Comparison of ENCODE assay signal across 24 mouse cellular contexts in the genomic region with DNA sequence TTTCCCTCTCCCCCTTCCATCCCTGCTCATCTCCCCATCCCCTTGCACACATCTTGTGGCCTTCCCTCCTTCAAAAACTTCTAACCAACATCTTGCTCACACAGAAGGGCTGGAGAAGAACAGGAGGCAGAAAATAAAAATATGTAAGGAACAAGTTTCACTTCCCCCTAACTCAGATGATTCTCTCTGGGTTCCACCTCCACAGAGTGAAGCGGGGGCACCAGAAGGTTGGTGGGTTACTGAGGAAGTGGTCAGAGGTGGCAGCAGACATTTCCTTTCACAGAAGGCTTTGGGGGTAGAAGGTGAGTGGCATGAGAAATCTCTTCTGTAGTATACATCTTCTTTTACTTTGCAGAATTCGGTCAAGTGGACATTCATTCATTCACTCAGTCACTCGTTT. TPM values are rescaled to one million over a fixed set of nuclear protein-coding genes. Genes with fewer than 3 reads are reported as not detected.
DNase-seq lines count a peak whose midpoint lies in the region; ATAC-seq and TF ChIP-seq lines count a peak whose summit lies in the region.
"Had no signal": no experiment of that assay in that cellular context is flagged by ENCODE, and none has a peak within 500 bp of the region (broad histone marks: within the 10 kb centered on the region; RNA-seq: fewer than 3 reads in every experiment).

No protein-coding gene starts in this region.

- no peak overlapping the region for H3K4me3 ChIP-seq in heart, adult 2 months
- H3K4me3 ChIP-seq: hindbrain, embryonic 15.5 days; liver, embryonic 12.5 days; midbrain, embryonic 13.5 days had no signal

- no peaks in the 10 kb centered on the region for H3K4me1 ChIP-seq in heart, adult 2 months (ENCODE audit: control insufficient read depth, insufficient read depth, low read length)
- H3K4me1 ChIP-seq: hindbrain, embryonic 15.5 days; midbrain, embryonic 13.5 days had no signal

- no peaks in the 10 kb centered on the region for H3K27me3 ChIP-seq in heart, adult 2 months (ENCODE audit: control insufficient read depth, insufficient read depth, low read length)
- H3K27me3 ChIP-seq: hindbrain, embryonic 15.5 days; liver, embryonic 12.5 days; midbrain, embryonic 13.5 days; Patski had no signal

- no peak for TF ChIP-seq EP300 in heart, adult 2 months (IDR thresholded peaks at IDR 0.05; ENCODE audit: insufficient read depth, low read depth, low read length)

- no peak overlapping the region for H3K9ac ChIP-seq in heart, adult 2 months (ENCODE audit: low read depth, low read length)
- H3K9ac ChIP-seq: hindbrain, embryonic 15.5 days; liver, embryonic 12.5 days; lung, embryonic 14.5 days; midbrain, embryonic 13.5 days had no signal

- H3K27ac ChIP-seq in heart, adult 2 months, result no peak overlapping the region
- H3K27ac ChIP-seq: hindbrain, embryonic 15.5 days; liver, embryonic 12.5 days; midbrain, embryonic 13.5 days; stomach, postnatal 0 days had no signal

- intact Hi-C loops in heart, adult 2 months (cut with DNase I), result no loop called here

- DNase-seq in A20 (ENCODE audit: low read depth, low spot score), result peak; percentile 46
- DNase-seq in c-Kit-positive CD71-negative TER-119-negative erythroid progenitor cells, embryonic 14.5 days (ENCODE audit: low read depth), result peak; percentile 39
- peak; percentile 58 for DNase-seq in thymus, postnatal 0 days (ENCODE audit: low spot score)
- DNase-seq in heart, adult 2 months, result no peak
- DNase-seq in urinary bladder, postnatal 14 days (ENCODE audit: low spot score), result no peak
- DNase-seq in adrenal gland, postnatal 25 days, result no peak
- DNase-seq: adrenal gland, postnatal 36 days; cerebellum, adult 18-20 months; gastrocnemius, postnatal 36 days; heart, postnatal 10 days; kidney, postnatal 36 days; lung, embryonic 14.5 days had no signal

- TF ChIP-seq POLR2A in heart, adult 2 months (IDR thresholded peaks at IDR 0.05; ENCODE audit: insufficient read depth, low read depth, low read length), result no peak

- H3K36me3 ChIP-seq in heart, adult 2 months (ENCODE audit: control insufficient read depth, insufficient read depth, low read length), result no peaks in the 10 kb centered on the region
- H3K36me3 ChIP-seq: hindbrain, embryonic 15.5 days; liver, embryonic 12.5 days; midbrain, embryonic 13.5 days had no signal

- 85% methylated on average over 3 of the region's 3 CpGs for WGBS in heart, adult 2 months

- TF ChIP-seq CTCF in heart, adult 2 months (IDR thresholded peaks at IDR 0.05), result no peak

- peak; percentile 55; the same call in 1 of the 2 replicates for ATAC-seq in monocyte, adult 5-6 weeks (replicated peaks; ENCODE audit: insufficient number of reproducible peaks, low FRiP score, low TSS enrichment, poor library complexity, severe bottlenecking)
- ATAC-seq: forebrain, embryonic 14.5 days; intestine, embryonic 16.5 days; liver, embryonic 12.5 days; midbrain, embryonic 13.5 days; Patski had no signal

- no peaks in the 10 kb centered on the region for H3K79me2 ChIP-seq in heart, adult 2 months (replicated peaks; ENCODE audit: control insufficient read depth, insufficient read depth, low read length)

RNA-seq across cellular contexts. Expression of gene Fasl, which starts 10.6 kb away (rescaled TPM):
- 161 to 263 TPM (median 164 TPM) in 3 replicates for total RNA-seq in monocyte, adult 5-6 weeks (2017)
- 1.1 and 1.4 TPM in 2 replicates for polyA plus RNA-seq in thymus, postnatal 0 days (2015; fragmentation: Nextera tagmentation; extraction: Ambion mirVana)
- not detected for total RNA-seq in heart, adult 2 months (2021)
- polyA plus RNA-seq in heart, adult 2 months (2012; rRNA removed), result 0.10 TPM in 1 of 2 replicates, not detected in the other
- not detected in 2 replicates for total RNA-seq in adrenal gland, postnatal 25 days (2021)
- total RNA-seq: gastrocnemius, postnatal 36 days; heart, postnatal 10 days had no signal
- polyA plus RNA-seq: embryonic facial prominence, embryonic 11.5 days; heart, embryonic 11.5 days; intestine, embryonic 16.5 days; kidney, embryonic 14.5 days; limb, embryonic 11.5 days; liver, embryonic 12.5 days; lung, embryonic 14.5 days; Patski; stomach, postnatal 0 days had no signal

Comparison
In these comparisons a context has a peak if more than half of its experiments do, and no peak if none do; other contexts are left out.
1. DNase-seq: peak in A20 (single experiment), c-Kit-positive CD71-negative TER-119-negative erythroid progenitor cells, embryonic 14.5 days (single experiment) and thymus, postnatal 0 days (single experiment); none in heart, adult 2 months (0 of 2), urinary bladder, postnatal 14 days (single experiment) and adrenal gland, postnatal 25 days (single experiment).
2. RNA of gene Fasl, which starts 10.6 kb away (total RNA-seq): 161 to 263 TPM in monocyte, adult 5-6 weeks; not detected in heart, adult 2 months and not detected in adrenal gland, postnatal 25 days; every median in the first group is over 100 times any median in the second.